Mouse (Mus musculus) T-helper 1 cell (primary cell): ENCODE data around the gene Lrsam1.
"Not testable (repeated sequence)": the region's sequence is repeated elsewhere in the genome, so short reads cannot be mapped to it uniquely, and the experiment has no call there.

Experiments used
- in situ Hi-C: fragments of 300-600 bp; cut with MboI, MseI; formaldehyde crosslinking; loops from one replicate; pipeline ENCODE4 v1.15.1; 2025; ENCODE audit warnings: high pct_unique_total_duplicates

Gene Lrsam1

DNA sequence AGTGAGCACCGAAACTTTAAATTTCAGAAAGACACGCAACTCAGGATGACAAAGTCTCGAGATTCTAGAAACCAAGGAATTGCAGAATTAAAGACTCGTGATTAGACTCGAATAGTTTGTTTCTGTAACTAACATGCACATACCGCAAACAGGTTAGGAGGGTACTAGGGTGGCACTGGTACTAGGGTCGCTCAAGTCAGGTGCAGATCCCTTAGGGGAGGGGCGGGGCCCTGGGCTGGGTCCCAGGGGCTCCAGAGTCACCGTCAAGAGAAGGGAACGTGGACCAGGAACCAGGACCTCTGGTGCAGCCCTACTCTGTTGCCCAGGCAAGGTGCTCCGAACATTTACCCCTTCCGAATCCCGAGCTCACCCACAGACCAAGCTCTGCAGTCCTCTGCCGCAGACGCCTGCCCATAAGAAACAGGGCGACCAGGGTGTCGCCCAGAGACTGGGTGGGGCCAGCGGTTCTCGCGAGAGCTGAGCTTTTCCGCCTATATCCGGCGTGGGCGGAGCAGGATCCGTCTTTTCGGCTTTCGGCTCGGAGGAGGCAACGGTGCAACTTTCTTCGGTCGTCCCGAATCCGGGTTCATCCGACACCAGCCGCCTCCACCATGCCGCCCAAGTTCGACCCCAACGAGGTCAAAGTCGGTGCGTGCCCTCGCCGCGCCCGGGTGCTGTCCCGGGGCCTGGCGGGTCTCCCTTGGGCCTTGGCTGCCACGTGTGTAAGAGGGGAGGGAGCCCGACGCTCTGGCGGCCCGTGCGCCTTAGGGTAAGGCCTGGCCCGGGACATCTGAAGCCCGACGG is at the start of gene Lrsam1, which contains the start of gene Rpl12:
Gene Lrsam1, minus strand, starts transcription at position 423 of the 804 bp plus-strand sequence.
Gene Rpl12, plus strand, starts transcription at position 368 of the 804 bp plus-strand sequence.
- in situ Hi-C loops, result no loop called here

DNA sequence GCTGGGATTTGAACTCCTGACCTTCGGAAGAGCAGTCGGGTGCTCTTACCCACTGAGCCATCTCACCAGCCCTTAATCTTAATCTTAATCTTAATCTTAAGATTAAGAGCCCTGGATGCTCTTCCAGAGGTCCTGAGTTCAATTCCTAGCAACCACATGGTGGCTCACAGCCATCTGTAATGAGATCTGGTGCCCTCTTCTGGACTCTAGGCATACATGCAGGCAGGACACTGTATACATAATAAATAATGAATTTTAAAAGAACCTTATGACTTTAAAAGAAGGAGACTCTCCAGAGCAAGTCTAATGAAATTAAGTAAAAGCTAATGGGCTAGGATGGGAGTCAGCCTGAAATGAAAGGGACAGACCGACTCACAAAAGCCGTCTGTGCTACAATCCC is 47.6 kb upstream of the Lrsam1 start:
- in situ Hi-C loops, result not testable (repeated sequence)

DNA sequence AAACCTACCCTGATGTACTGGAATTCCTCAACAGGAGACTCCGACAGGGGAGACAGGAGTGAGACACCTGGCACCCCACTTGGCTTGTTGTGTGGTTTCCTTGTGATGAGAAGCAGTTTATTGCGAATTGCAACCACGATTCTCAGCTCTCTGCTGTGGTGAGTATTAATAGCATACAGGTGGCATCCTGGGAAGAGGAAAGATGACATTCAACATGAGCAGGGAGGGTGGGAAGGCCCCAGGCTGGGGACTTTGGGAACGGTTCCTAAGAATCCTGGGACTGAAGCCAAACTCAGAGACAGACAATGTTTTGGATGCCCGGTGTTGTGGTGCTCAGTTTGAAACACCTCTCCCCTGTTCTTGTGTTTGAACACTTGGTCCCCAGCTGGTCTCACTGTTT is 43.6 kb upstream of the Lrsam1 start:
- in situ Hi-C loops, result no loop called here

DNA sequence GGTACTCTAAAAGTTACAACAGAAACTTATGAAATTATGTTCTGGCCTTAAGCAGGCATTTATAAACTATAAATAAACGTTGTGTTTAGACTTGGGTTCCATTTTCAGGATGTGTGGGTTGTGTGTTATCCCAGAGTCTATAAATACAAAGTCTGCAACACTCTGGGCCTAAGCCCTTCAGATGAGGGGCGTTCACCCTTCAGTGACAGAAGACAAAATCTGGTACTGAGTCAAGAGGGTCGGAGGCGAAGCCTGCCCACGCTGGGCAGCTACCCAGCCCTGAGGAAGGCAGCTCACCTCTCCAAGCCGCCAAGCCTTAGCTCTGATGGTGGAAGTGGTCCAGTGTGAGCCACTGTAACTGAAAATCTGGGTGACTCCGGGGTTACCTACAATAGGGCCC is 40.7 kb upstream of the Lrsam1 start:
- in situ Hi-C loops, result no loop called here

DNA sequence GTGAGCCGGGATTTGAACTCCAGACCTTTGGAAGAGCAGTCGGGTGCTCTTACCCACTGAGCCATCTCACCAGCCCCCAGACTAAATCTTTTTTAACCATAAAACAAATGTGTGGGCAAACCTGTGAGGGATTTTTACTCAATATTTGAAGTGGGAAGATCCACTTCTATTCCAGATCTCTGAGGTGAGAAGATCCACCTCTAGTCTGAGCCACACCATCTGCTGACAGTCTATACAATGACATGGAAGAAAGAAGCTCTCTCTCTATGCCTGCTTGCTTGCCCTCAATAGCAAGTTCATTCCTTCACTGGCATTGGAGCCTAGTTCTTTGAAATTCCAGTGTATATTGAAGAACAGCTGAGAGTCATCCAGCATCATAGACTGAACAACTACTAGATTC is 38.3 kb upstream of the Lrsam1 start:
- in situ Hi-C loops, result no loop called here

DNA sequence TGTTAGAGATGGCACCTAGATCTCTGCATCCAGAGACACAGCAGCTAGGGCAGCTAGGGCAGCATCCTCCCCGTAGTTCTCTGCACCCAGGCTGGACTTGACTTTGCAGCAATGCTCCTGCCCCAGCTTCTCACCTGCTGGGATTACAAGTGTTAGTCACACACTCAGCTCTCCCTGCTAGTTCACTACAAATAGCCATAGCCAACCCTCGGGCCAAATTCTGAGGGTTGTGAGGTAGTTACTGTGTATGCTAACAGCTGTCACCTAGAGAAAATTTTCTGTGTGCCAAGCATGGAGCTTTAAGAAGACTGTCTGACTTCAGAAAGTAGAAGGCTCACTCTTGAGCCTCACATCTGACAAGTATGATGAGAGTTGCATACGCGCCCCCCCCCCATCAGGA is 36.4 kb upstream of the Lrsam1 start:
- in situ Hi-C loops, result no loop called here

DNA sequence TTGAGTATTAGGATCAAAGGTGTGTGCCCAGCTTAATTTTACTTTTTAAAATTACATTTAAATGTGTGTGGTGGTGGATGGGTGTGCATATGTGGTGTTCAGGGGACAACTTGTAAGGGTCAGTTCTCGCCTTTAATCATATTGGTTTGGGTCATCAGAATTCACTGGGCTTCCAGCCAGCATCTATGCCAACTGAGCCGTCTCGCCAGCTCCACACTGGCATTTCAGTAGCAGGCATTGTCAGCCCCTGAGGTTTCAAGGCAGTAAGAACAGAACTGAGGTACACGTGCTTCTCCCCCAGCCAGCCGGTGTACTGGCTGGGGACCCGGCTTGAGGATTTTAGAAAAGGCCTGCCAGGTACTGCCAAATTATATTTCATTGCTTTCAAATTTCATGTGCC is 35.7 kb upstream of the Lrsam1 start:
- in situ Hi-C loops, result no loop called here

DNA sequence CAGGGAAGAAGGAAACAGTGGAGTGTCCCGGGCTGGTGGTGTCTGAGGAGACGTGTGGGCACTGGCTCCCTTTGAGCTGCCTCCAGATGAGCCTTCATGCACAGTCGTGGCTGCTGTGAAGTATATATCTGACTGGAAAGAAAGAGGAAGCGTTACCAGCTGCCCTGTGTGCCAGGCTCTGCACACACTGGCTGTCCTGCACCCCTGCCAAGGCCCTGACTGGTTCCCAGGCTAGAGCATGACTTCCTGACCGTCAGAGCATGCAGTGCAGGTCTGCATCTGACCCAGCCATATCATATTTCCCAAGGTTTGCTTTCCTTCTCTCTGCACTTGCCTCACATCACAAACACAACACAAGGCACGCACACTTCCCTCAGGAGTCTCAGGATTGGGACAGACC is 30.7 kb upstream of the Lrsam1 start:
- in situ Hi-C loops, result no loop called here

DNA sequence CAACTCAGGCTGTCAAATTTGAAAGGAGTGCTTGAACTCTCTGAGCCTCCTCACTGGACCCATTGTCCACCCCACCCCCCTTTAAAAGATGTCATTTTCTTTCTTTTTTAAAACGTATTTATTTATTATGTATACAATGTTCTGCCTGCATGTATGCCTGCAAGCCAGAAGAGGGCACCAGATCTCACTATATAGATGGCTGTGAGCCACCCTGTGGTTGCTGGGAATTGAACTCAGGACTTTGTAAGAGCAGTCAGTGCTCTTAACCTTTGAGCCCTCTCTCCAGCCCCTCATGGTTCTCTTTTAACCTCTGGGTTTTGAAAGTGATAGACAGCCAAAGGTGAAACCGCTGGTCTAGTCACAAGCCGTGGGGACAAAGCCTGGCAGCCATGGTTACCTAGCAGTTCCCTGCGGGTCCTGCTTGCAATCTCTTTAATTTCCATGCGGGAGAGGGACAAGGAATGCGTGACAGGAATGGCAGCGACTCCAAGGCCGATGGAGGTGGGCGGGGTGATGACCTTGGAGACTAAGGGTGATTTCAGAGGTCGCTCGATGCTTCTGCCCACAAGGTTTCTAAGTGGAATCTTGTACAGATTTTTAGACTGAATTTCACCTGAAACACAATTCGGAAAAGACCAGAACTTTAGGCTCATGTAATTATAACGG is 28.9 kb upstream of the Lrsam1 start:
- in situ Hi-C loops, result no loop called here

DNA sequence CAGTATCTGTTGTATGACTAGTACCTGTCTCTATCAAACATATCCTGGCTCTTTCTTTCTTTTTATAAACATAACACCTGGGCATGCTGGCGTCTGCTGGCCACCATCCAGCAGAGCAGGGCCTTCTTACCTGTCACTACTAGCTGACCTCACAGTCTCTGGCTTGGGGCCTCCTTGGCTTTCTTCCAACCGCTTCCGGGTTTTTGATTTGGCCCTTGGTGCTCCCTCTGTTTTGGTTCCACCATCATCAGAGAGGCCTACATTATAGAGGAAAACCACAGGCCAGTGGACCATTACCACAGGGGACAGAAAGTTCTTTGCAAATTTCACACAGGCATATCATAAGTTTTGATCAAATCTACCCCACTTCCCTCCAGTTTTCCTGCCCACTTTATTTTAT is 28.0 kb upstream of the Lrsam1 start:
- in situ Hi-C loops, result loop anchor here (5.0 kb wide), 1 partner anchor 143 kb away; the partner anchor contains the start of gene Garnl3

DNA sequence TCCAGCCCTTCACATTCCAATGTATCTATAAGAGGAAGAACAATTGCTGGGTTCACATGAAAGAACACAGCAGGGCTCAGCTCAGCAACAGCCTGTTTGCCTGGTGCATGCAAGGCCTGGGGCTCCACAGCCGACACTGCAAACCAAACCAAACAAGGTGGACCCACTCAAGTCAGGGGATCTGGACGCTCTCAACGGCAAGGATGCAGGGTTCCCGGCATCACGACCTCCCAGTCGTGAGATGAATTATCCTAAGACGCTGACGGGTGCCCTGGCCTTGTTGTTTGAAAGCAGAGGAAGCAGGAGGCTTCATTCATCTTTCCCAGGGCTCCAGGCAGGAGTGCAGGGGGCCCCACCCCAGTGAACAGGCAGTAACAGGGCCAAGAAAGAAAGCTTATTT is 24.4 kb upstream of the Lrsam1 start:
- in situ Hi-C loops, result loop anchor here (5.0 kb wide), 1 partner anchor 146 kb away; the partner anchor contains the start of gene Garnl3

DNA sequence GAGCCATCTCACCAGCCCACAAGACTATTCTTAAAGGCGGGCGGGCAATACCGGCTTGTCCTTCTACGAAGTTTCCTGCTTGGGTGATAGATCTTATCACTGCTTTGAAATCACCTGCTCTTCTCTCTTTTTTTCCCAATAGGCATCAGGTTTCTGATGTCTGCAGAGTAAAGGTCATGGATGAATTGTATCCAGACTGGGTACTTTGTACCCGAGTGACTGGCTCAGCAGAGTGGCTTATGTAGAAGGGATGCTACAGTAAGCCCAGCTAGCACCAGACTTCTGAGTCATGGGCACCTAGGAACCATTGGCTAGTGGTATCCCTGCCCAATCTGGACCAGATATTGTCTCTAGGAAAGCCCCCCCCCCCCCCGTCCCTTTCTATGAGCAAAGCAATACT is 22.2 kb upstream of the Lrsam1 start:
- in situ Hi-C loops, result no loop called here

DNA sequence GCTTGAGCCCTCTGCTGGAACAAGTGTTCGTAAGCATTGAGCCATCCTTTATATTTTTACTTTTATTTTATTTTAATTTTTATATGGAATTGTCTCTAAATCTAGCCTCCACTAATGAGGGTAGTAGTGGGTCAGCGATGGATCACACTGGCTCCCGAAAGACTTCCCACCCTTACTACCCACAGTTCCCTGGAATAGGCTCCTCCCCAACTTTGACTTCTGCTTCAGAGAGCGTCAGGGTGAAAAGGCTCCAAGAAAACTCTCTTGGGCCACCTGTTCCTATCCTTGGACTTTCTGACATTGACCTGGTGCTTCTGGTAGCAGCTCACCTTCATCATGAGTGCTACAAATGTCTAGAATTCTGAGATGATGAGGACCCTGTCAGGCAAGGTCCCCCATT is 21.3 kb upstream of the Lrsam1 start:
- in situ Hi-C loops, result no loop called here

DNA sequence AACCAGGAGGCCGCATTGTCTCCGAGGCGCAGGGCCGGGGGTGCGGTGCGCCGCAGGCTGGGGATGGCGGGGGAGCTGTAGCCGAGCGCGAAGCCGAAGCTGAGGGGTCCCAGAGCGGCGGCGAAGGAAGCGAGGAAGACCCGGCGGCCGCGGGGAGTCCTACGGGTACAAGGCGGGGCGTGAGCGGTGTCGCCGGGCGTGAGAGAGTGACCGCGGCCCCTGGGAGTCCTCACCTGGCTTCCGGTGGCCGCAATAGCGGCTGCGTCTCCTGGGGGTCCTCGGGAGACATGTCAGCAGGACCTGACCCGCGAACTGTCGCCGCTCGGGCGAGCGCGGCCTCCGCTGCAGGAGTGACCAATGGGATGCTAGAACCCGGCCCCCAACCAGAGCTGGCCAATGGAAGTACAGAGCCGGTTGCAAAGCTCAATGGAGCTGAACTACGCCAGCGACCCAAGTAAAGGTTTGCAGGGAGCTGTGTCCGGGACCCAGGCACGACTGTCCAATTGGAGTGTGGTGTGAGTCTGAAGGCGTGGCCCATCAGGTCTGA is 20.4 kb upstream of the Lrsam1 start, which contains the start of gene Slc2a8:
Gene Slc2a8, minus strand, starts transcription at position 359 of the 547 bp plus-strand sequence.
- in situ Hi-C loops, result no loop called here

DNA sequence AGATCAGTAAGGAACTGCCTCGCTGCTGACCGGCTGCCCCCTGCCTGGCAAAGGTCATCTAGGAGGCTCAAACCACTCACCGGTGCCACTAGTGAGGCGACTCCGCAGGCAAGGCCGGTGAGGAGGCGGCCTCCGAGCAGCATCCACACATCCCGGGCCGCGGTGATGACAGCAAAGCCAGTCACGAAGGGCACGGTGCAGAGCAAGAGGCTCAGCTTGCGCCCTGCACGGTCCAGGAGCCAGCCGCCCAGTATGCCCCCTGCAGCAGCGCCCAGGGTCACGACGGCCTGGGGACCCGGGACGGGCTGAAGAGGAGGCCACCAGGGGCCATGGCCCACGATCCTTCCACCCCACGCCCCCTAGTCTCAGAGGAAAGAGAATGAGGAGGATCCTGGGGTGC is 19.9 kb upstream of the Lrsam1 start:
- in situ Hi-C loops, result no loop called here

DNA sequence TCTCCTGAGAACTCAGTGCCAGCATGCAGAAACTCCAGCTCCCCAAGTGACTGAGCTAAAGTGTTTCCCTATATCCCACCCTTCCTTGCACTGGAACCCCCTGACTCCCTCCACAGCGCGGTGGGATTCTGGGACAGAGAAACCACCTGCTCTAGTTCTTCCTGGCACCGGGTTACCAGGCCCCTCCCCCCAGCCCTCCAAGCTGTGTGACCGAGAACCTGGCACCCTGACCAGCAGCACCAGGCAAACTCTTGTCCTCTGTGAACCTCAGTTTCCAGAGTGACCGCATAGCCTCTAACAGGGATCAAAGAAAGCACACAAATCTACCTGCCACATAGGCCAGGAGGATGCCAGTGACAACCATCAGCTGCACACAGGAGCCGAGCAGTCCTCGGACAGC is 18.3 kb upstream of the Lrsam1 start:
- in situ Hi-C loops, result no loop called here

DNA sequence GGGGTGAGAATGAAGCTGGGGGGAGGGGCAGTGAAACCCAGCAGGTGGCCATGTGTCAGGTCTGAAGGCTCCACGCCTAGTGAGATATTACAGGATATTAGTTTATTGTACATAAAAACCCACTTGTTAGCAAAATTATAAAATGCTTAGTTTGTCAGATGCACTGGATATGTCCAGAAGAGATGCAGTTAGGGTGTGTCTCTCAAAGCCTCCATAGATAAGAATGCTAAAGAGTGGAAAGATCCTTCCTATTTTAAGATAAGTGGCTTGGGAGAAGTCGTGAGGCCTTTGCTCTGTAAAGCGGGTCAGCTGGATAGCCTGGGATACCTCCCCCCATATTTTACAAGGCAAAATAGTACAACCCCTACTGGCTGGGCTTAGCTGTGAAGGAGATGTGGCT is 17.3 kb upstream of the Lrsam1 start:
- in situ Hi-C loops, result no loop called here

DNA sequence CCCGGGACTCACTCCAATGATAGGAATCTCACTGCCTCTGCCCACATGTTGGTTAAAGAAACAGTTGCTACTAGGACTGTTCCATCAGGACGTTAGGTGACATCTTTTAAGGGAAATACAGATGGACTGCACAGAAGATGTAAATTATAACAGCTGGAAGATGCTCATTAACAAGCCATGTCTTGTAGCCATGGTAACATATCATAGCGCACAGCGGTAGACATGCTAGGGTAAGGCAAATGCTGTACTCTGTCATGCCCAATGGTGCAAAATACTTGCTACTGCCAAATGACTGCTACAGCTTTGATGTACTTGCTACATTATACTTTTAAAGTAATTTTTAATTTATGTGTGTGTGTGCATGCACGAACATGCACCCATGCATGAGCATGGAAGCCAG is 15.7 kb upstream of the Lrsam1 start:
- in situ Hi-C loops, result no loop called here

DNA sequence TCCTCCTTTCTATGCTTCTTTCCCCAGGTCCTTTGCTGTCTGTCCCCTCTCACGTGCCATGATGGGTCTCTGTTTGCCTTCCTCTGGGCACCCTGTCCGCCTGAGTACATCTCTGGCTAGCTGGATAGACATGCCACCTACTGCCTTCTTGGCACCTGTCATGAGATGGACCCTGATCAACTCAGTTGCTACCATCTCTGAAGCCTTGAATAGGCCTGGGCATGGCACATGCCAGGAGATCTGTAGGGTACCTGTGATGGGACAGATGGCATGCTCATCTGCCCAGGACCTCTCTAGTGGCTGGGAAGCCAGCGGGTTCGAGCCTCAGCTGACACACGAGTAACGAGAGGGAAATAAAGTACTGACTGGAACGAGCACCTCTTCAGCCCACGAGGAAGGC is 12.8 kb upstream of the Lrsam1 start:
- in situ Hi-C loops, result no loop called here

DNA sequence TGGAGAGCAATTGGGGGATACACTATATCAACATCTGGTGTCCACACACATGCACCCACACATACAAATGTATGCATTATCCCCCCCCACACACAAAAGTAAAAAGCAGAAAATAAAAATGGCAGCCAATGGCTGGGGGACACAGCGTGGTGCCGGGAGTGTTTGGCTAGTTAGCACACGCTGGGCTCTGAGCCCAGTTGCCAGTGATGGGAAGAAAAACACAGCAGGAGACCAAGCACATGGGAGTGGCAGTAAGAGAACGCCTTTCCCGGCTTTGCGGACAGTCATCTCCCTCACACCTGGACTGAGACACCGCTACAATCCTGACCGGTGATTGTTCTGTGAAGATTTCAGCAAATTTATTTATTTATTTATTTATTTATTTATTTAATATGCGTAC is 9.8 kb upstream of the Lrsam1 start:
- in situ Hi-C loops, result no loop called here

DNA sequence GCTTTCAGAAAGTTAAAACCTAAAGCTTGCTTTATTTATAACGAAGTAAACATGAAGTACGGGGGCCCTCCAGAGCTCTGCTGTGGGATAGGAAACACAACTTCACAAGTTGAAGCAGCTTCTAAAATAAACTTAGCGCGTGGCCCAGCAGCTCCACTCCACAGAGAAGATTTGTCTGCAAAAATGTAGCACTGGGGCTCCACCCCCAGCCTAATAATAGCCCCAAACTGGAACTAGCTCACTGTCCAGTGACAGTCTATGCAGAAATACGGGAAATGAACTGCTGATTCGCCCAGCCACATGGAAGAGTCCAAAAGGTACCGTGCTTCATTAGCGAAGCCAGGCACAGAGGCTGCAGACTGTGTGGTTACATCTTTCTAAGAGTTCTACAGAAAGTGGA is 7.9 kb upstream of the Lrsam1 start:
- in situ Hi-C loops, result no loop called here

DNA sequence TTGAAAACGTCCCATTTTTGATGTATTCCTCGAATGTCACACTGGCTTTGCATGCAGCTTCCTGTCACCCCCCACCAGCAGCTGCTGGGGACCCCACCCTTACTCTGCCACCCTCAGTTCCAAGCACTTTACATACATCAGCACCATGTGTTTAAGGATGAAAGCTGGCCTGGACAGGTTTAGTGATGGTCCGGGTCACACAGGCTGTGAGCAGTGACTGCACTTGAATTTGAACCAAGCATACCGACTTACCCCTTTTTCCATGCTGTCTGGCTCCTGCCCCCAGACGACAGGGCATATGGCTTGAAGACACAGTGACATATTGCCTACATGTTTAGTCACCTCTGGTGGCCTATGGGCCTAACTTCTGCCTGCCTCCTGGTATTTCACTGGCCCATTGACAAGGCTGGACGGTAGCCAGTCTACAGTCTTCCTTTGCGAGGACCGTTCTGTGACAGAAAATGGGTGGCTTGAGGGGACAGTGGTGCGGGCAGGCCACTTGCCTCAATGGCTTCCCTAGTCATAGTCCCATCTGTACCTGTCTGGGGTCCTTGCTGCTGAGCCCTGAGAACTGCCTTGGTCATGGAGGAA is 6.7 kb upstream of the Lrsam1 start:
- in situ Hi-C loops, result no loop called here
